Comparison of ENCODE assay signal across 9 mouse cellular contexts in genomic region chr14:75871111-75871510, GRCm38 (mm10). TPM values are rescaled to one million over a fixed set of nuclear protein-coding genes. Genes with fewer than 3 reads are reported as not detected.
DNase-seq lines count a peak whose midpoint lies in the region; ATAC-seq and TF ChIP-seq lines count a peak whose summit lies in the region.
"Had no signal": no experiment of that assay in that cellular context is flagged by ENCODE, and none has a peak within 500 bp of the region (broad histone marks: within the 10 kb centered on the region; RNA-seq: fewer than 3 reads in every experiment).

No protein-coding gene starts in this region.

- H3K4me3 ChIP-seq in layer of hippocampus, adult 2 months: no peak overlapping the region
- H3K4me3 ChIP-seq in hindbrain, embryonic 15.5 days: no peak overlapping the region
- H3K4me3 ChIP-seq in neural tube, embryonic 14.5 days (ENCODE audit: low read depth, low read length): no peak overlapping the region

- H3K9me3 ChIP-seq in hindbrain, embryonic 15.5 days: no peaks in the 10 kb centered on the region
- no peaks in the 10 kb centered on the region for H3K9me3 ChIP-seq in neural tube, embryonic 14.5 days (ENCODE audit: control insufficient read depth, low read length)

- H3K4me1 ChIP-seq in hindbrain, embryonic 15.5 days (replicated peaks): peaks cover 8% of the 10 kb centered on the region
- no peaks in the 10 kb centered on the region for H3K4me1 ChIP-seq in neural tube, embryonic 14.5 days (ENCODE audit: control insufficient read depth, insufficient read depth, low read length)

- no peak for TF ChIP-seq CTCF in layer of hippocampus, adult 2 months (conservative IDR thresholded peaks at IDR 0.05)

- no peak overlapping the region for H3K9ac ChIP-seq in hindbrain, embryonic 15.5 days
- no peak overlapping the region for H3K9ac ChIP-seq in neural tube, embryonic 14.5 days (replicated peaks; ENCODE audit: low read depth, low read length)

- intact Hi-C loops in left cerebral cortex, postnatal 14 days (cut with DNase I): no loop called here

- H3K4me2 ChIP-seq in hindbrain, embryonic 15.5 days: 0 out of 2 replicates have a peak overlapping the region, but pooled peaks have one; percentile 39
- H3K4me2 ChIP-seq in neural tube, embryonic 14.5 days (ENCODE audit: low read depth, low read length): no peak overlapping the region

- peak overlapping the region; percentile 78 for H3K27ac ChIP-seq in layer of hippocampus, adult 2 months
- H3K27ac ChIP-seq in hindbrain, embryonic 15.5 days (replicated peaks): peak overlapping the region; percentile 58; the same call in 1 of the 2 replicates
- H3K27ac ChIP-seq in neural tube, embryonic 14.5 days (ENCODE audit: low read depth, low read length): no peak overlapping the region

- H3K36me3 ChIP-seq in hindbrain, embryonic 15.5 days: no peaks in the 10 kb centered on the region
- no peaks in the 10 kb centered on the region for H3K36me3 ChIP-seq in neural tube, embryonic 14.5 days (ENCODE audit: control insufficient read depth, insufficient read depth, low read length)

- ATAC-seq in hindbrain, embryonic 15.5 days (ENCODE audit: low FRiP score, low read depth): no peak
- ATAC-seq in neural tube, embryonic 14.5 days (ENCODE audit: low read depth): peak; percentile 41; the same call in 1 of the 2 replicates

- 0 out of 2 replicates have a peak, but pooled peaks cover 3% of the 10 kb centered on the region for H3K27me3 ChIP-seq in hindbrain, embryonic 15.5 days
- H3K27me3 ChIP-seq in neural tube, embryonic 14.5 days (ENCODE audit: control insufficient read depth, insufficient read depth, low read length): no peaks in the 10 kb centered on the region

- DNase-seq in cerebellum, postnatal 14 days: peak; percentile 24 to 33
- no peak for DNase-seq in cerebellum, adult 11 months
- no peak for DNase-seq in layer of hippocampus, adult 2 months (ENCODE audit: low spot score in 2 of 2)
- DNase-seq in layer of hippocampus, postnatal 10 days (ENCODE audit: low spot score in 2 of 2): no peak
- DNase-seq in left cerebral cortex, postnatal 14 days (ENCODE audit: low spot score in 2 of 2): no peak
- no peak for DNase-seq in frontal cortex, adult 2 months (ENCODE audit: extremely low spot score in 1 of 2, low spot score in 1 of 2)
- DNase-seq: cerebellum, adult 11-12 months had no signal

- 6% methylated on average over 4 of the region's 5 CpGs for WGBS in hindbrain, embryonic 15.5 days
- WGBS in neural tube, embryonic 14.5 days: 16% methylated on average over 5 of the region's 5 CpGs

RNA-seq across cellular contexts. Expression of gene Tpt1, which starts 26.2 kb away (rescaled TPM):
- 1,000 to 10,000 TPM in 1 of 2 experiments, 100 to 1,000 TPM in 1; 932 to 1,022 TPM for total RNA-seq in layer of hippocampus, adult 2 months (2021)
- 1,000 to 10,000 TPM; 1,133 to 1,398 TPM for total RNA-seq in layer of hippocampus, postnatal 10 days (2021)
- 665 and 758 TPM in 2 replicates for polyA plus RNA-seq in hindbrain, embryonic 15.5 days (2015; fragmentation: Nextera tagmentation; extraction: Ambion mirVana)
- 788 and 789 TPM in 2 replicates for polyA plus RNA-seq in neural tube, embryonic 14.5 days (2014; fragmentation: Nextera tagmentation; extraction: Ambion mirVana)
- total RNA-seq in left cerebral cortex, postnatal 14 days (2021): 1,000 to 10,000 TPM; 1,045 to 1,071 TPM
- 908 and 941 TPM in 2 replicates for polyA plus RNA-seq in frontal cortex, adult 2 months (2012; rRNA removed)

Comparison
In these comparisons a context has a peak if more than half of its experiments do, and no peak if none do; other contexts are left out.
1. DNase-seq: peak in cerebellum, postnatal 14 days (2 of 2); none in cerebellum, adult 11 months (single experiment), layer of hippocampus, adult 2 months (0 of 2), layer of hippocampus, postnatal 10 days (0 of 2), left cerebral cortex, postnatal 14 days (0 of 2) and frontal cortex, adult 2 months (0 of 2).